Mouse (Mus musculus) splenic B cell, adult 2 months (primary cell): ENCODE results near the gene Aes.

ENCODE experiments used
- DNase-seq: peaks from one replicate; pipeline ENCODE4 v3.0.0-alpha.2; 2011; ENCODE audit warnings: low read depth, low spot score
- H3K27me3 ChIP-seq: 2 replicates; pipeline ENCODE4 v1.6.1; 2012; ENCODE audit warnings: mild to moderate bottlenecking, low read length, moderate library complexity, mixed read lengths; ENCODE audit not compliant: control insufficient read depth, poor library complexity, insufficient read depth, severe bottlenecking
- H3K36me3 ChIP-seq: 2 replicates; pipeline ENCODE4 v1.6.1; 2012; ENCODE audit warnings: mild to moderate bottlenecking, low read length, moderate library complexity, mixed read lengths; ENCODE audit not compliant: control insufficient read depth, poor library complexity, insufficient read depth, severe bottlenecking

The Aes gene

GRCm38 (mm10) chr10:81593223-81593622 lies 33.9 kb downstream of the Aes start:
- Histone ChIP-seq H3K36me3 (no peaks in the 10 kb centered on the region), H3K27me3 (no peaks in the 10 kb centered on the region)
- no peak for DNase-seq

GRCm38 (mm10) chr10:81593935-81594334 lies 34.6 kb downstream of the Aes start:
- H3K36me3 ChIP-seq, result no peaks in the 10 kb centered on the region
- H3K27me3 ChIP-seq, result no peaks in the 10 kb centered on the region
- no peak for DNase-seq

GRCm38 (mm10) chr10:81595599-81595998 lies 36.3 kb downstream of the Aes start:
- Histone ChIP-seq H3K36me3 (no peaks in the 10 kb centered on the region), H3K27me3 (no peaks in the 10 kb centered on the region)
- DNase-seq, result no peak

- Histone ChIP-seq H3K27me3 (no peaks in the 10 kb centered on the region), H3K36me3 (no peaks in the 10 kb centered on the region)
- DNase-seq, result no peak
Observed at GRCm38 (mm10) chr10:81596611-81597010, 37.3 kb downstream of the Aes start.

GRCm38 (mm10) chr10:81597137-81597950 lies 38.1 kb downstream of the Aes start:
- DNase-seq, result no peak
- H3K36me3 ChIP-seq, result no peaks in the 10 kb centered on the region
- H3K27me3 ChIP-seq, result no peaks in the 10 kb centered on the region

- no peaks in the 10 kb centered on the region for H3K27me3 ChIP-seq
- DNase-seq, result no peak
Observed at GRCm38 (mm10) chr10:81598342-81598741, 39.1 kb downstream of the Aes start.

GRCm38 (mm10) chr10:81598871-81599270 lies 39.6 kb downstream of the Aes start:
- Histone ChIP-seq H3K27me3 (no peaks in the 10 kb centered on the region), H3K36me3 (no peaks in the 10 kb centered on the region)
- no peak for DNase-seq

More at GRCm38 (mm10) chr10:81598342-81598741, 39.1 kb downstream of the Aes start:
- H3K36me3 ChIP-seq, result no peaks in the 10 kb centered on the region

- Histone ChIP-seq H3K27me3 (no peaks in the 10 kb centered on the region), H3K36me3 (no peaks in the 10 kb centered on the region)
- no peak for DNase-seq
Observed at GRCm38 (mm10) chr10:81599630-81600029, 40.3 kb downstream of the Aes start.

GRCm38 (mm10) chr10:81600096-81600495 lies 40.8 kb downstream of the Aes start:
- H3K36me3 ChIP-seq, result no peaks in the 10 kb centered on the region
- H3K27me3 ChIP-seq, result no peaks in the 10 kb centered on the region
- DNase-seq, result no peak

- Histone ChIP-seq H3K27me3 (no peaks in the 10 kb centered on the region), H3K36me3 (no peaks in the 10 kb centered on the region)
- DNase-seq, result peak; percentile 95
Observed at GRCm38 (mm10) chr10:81600738-81601203, 41.5 kb downstream of the Aes start, which contains the start of gene Tle6. Gene Tle6, minus strand, starts transcription at chr10:81601073.

GRCm38 (mm10) chr10:81601396-81601905 lies 42.2 kb downstream of the Aes start:
- DNase-seq, result no peak
- no peaks in the 10 kb centered on the region for H3K36me3 ChIP-seq
- H3K27me3 ChIP-seq, result no peaks in the 10 kb centered on the region

GRCm38 (mm10) chr10:81602741-81603151 lies 43.5 kb downstream of the Aes start:
- H3K27me3 ChIP-seq, result no peaks in the 10 kb centered on the region
- DNase-seq, result peak; percentile 79
- no peaks in the 10 kb centered on the region for H3K36me3 ChIP-seq

- Histone ChIP-seq H3K27me3 (no peaks in the 10 kb centered on the region), H3K36me3 (no peaks in the 10 kb centered on the region)
- peak; percentile 39 for DNase-seq
Observed at GRCm38 (mm10) chr10:81604019-81604967, 45.0 kb downstream of the Aes start.

- peak; percentile 90 for DNase-seq
- Histone ChIP-seq H3K27me3 (no peaks in the 10 kb centered on the region), H3K36me3 (no peaks in the 10 kb centered on the region)
Observed at GRCm38 (mm10) chr10:81604968-81605665, 45.8 kb downstream of the Aes start.
